Mouse (Mus musculus): ENCODE results near the gene Jade3. TPM values are rescaled to one million over a fixed set of nuclear protein-coding genes. Genes with fewer than 3 reads are reported as not detected.

The Jade3 gene
- total and polyA plus RNA-seq, 3 experiments: 9.9 to 21.1 (median 11.8) TPM

DNA sequence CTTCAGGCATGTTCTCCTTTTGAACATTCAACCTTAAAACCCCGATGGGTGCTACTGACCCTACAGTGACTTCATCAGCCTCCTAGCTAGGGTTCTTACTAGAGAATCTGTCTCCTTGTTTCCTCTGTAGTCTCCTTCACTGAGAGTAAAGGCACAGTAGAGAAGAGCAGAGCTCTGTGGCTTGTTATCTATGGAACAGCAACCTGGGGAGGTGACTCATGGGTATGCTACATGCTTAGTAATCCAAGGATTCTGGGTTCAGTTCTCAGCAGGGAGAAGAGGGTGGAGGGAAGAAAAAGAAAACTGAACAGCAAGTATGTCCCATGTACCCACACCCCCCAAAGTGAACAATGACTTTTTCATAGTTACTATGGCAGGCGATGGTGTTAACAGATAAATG, 18.6 kb upstream of the Jade3 start:
- H3K4me2 ChIP-seq (ENCODE audit: insufficient read depth, low read depth, poor library complexity, severe bottlenecking): no peak overlapping the region
- no peak for TF ChIP-seq EP300 (IDR thresholded peaks at IDR 0.05; ENCODE audit: low read length)
- TF ChIP-seq JUN (IDR thresholded peaks at IDR 0.05; ENCODE audit: insufficient read depth, low read depth, low read length): no peak
- TF ChIP-seq POLR2A (IDR thresholded peaks at IDR 0.05; ENCODE audit: low read depth, low read length): no peak
- no peak for DNase-seq (ENCODE audit: extremely low read depth)

GRCm38 (mm10) chrX:20407676-20408075, 17.8 kb upstream of the Jade3 start:
- Histone ChIP-seq H3K9ac (ENCODE audit: insufficient read depth, low read depth) (no peak overlapping the region), H3K4me3 (replicated peaks in 1 of 3; ENCODE audit: low read depth in 2 of 3, low read length in 2 of 3, poor library complexity in 1 of 3) (no peak overlapping the region), H3K27ac (ENCODE audit: insufficient read depth, low read depth) (no peak overlapping the region), H3K79me2 (replicated peaks; ENCODE audit: control insufficient read depth, extremely low read depth, insufficient read depth, poor library complexity, severe bottlenecking) (no peaks in the 10 kb centered on the region), H3K36me3 (replicated peaks in 1 of 2; ENCODE audit: control insufficient read depth in 1 of 2, insufficient read depth in 1 of 2, low read length in 1 of 2) (peaks cover 0 to 20% of the 10 kb centered on the region in 2 experiments), H3K27me3 (replicated peaks) (no peaks in the 10 kb centered on the region), H3K4me2 (ENCODE audit: insufficient read depth, low read depth, poor library complexity, severe bottlenecking) (no peak overlapping the region), H3K4me1 (ENCODE audit: control insufficient read depth in 1 of 2, insufficient read depth in 2 of 2) (no peaks in the 10 kb centered on the region), H3K9me3 (replicated peaks; ENCODE audit: low read length) (no peaks in the 10 kb centered on the region)
- DNase-seq (ENCODE audit: extremely low read depth): no peak
- in situ Hi-C loops (cut with MboI; ENCODE audit: low pct_ligation_motif_present, low pct_unique_long_range_greater_than_20kb, low sequenced_read_pairs) (no loop called here), dilution Hi-C loops (cut with MboI; ENCODE audit: extremely low pct_ligation_motif_present, extremely low pct_unique_long_range_greater_than_20kb, low sequenced_read_pairs) (no loop called here)
- TF ChIP-seq ELF1 (IDR thresholded peaks at IDR 0.05; ENCODE audit: low read depth, low read length) (no peak), MEF2A (IDR thresholded peaks at IDR 0.05; ENCODE audit: borderline replicate concordance, low read depth, low read length) (no peak), BHLHE40 (IDR thresholded peaks at IDR 0.05; ENCODE audit: low read depth, low read length) (no peak), RAD21 (IDR thresholded peaks at IDR 0.05; ENCODE audit: low read depth, low read length) (no peak), SMC3 (IDR thresholded peaks at IDR 0.05; ENCODE audit: low read depth, low read length) (no peak), ZKSCAN1 (IDR thresholded peaks at IDR 0.05; ENCODE audit: borderline replicate concordance, low read depth, low read length) (no peak), JUND (conservative IDR thresholded peaks at IDR 0.05; ENCODE audit: low read depth, low read length) (no peak), ETS1 (conservative IDR thresholded peaks at IDR 0.05; ENCODE audit: low read depth, low read length) (no peak), EP300 (IDR thresholded peaks at IDR 0.05; ENCODE audit: low read length) (no peak)

More for the DNA sequence above, 18.6 kb upstream of the Jade3 start:
- no peak overlapping the region for H3K4me3 ChIP-seq (replicated peaks in 1 of 3; ENCODE audit: low read depth in 2 of 3, low read length in 2 of 3, poor library complexity in 1 of 3)
- in situ Hi-C loops (cut with MboI; ENCODE audit: low pct_ligation_motif_present, low pct_unique_long_range_greater_than_20kb, low sequenced_read_pairs) (no loop called here), dilution Hi-C loops (cut with MboI; ENCODE audit: extremely low pct_ligation_motif_present, extremely low pct_unique_long_range_greater_than_20kb, low sequenced_read_pairs) (no loop called here)
- no peak overlapping the region for H3K9ac ChIP-seq (ENCODE audit: insufficient read depth, low read depth)
- H3K79me2 ChIP-seq (replicated peaks; ENCODE audit: control insufficient read depth, extremely low read depth, insufficient read depth, poor library complexity, severe bottlenecking): no peaks in the 10 kb centered on the region
- no peaks in the 10 kb centered on the region for H3K4me1 ChIP-seq (ENCODE audit: control insufficient read depth in 1 of 2, insufficient read depth in 2 of 2)
- H3K27ac ChIP-seq (ENCODE audit: insufficient read depth, low read depth): no peak overlapping the region
- H3K9me3 ChIP-seq (replicated peaks; ENCODE audit: low read length): no peaks in the 10 kb centered on the region
- no peaks in the 10 kb centered on the region for H3K27me3 ChIP-seq (replicated peaks)
- peaks cover 0 to 20% of the 10 kb centered on the region in 2 experiments for H3K36me3 ChIP-seq (replicated peaks in 1 of 2; ENCODE audit: control insufficient read depth in 1 of 2, insufficient read depth in 1 of 2, low read length in 1 of 2)

- Histone ChIP-seq H3K27ac (ENCODE audit: insufficient read depth, low read depth) (no peak overlapping the region), H3K4me2 (ENCODE audit: insufficient read depth, low read depth, poor library complexity, severe bottlenecking) (no peak overlapping the region), H3K9ac (ENCODE audit: insufficient read depth, low read depth) (no peak overlapping the region), H3K36me3 (replicated peaks in 1 of 2; ENCODE audit: control insufficient read depth in 1 of 2, insufficient read depth in 1 of 2, low read length in 1 of 2) (peaks cover 0 to 5% of the 10 kb centered on the region in 2 experiments), H3K4me3 (replicated peaks in 1 of 3; ENCODE audit: low read depth in 2 of 3, low read length in 2 of 3, poor library complexity in 1 of 3) (no peak overlapping the region), H3K9me3 (replicated peaks; ENCODE audit: low read length) (no peaks in the 10 kb centered on the region), H3K27me3 (replicated peaks) (no peaks in the 10 kb centered on the region), H3K79me2 (replicated peaks; ENCODE audit: control insufficient read depth, extremely low read depth, insufficient read depth, poor library complexity, severe bottlenecking) (no peaks in the 10 kb centered on the region), H3K4me1 (ENCODE audit: control insufficient read depth in 1 of 2, insufficient read depth in 2 of 2) (peaks cover 4 to 14% of the 10 kb centered on the region in 2 experiments)
- dilution Hi-C loops (cut with MboI; ENCODE audit: extremely low pct_ligation_motif_present, extremely low pct_unique_long_range_greater_than_20kb, low sequenced_read_pairs) (no loop called here), in situ Hi-C loops (cut with MboI; ENCODE audit: low pct_ligation_motif_present, low pct_unique_long_range_greater_than_20kb, low sequenced_read_pairs) (no loop called here)
- TF ChIP-seq NELFE (IDR thresholded peaks at IDR 0.05; ENCODE audit: low read depth, low read length): no peak
- no peak for TF ChIP-seq UBTF (IDR thresholded peaks at IDR 0.05; ENCODE audit: low read depth, low read length)
- no peak for TF ChIP-seq IRF4 (IDR thresholded peaks at IDR 0.05; ENCODE audit: low read depth, low read length)
- no peak for TF ChIP-seq HCFC1 (IDR thresholded peaks at IDR 0.05; ENCODE audit: low read depth, low read length)
- no peak for TF ChIP-seq MXI1 (IDR thresholded peaks at IDR 0.05; ENCODE audit: low read depth, low read length)
- TF ChIP-seq CHD1 (IDR thresholded peaks at IDR 0.05; ENCODE audit: low read depth, low read length): no peak
- no peak for TF ChIP-seq MAZ (IDR thresholded peaks at IDR 0.05; ENCODE audit: low read depth, low read length)
- no peak for TF ChIP-seq MYC (IDR thresholded peaks at IDR 0.05; ENCODE audit: low read depth, low read length)
- no peak for TF ChIP-seq ZC3H11A (IDR thresholded peaks at IDR 0.05; ENCODE audit: low read depth, low read length)
- no peak for TF ChIP-seq JUN (IDR thresholded peaks at IDR 0.05; ENCODE audit: insufficient read depth, low read depth, low read length)
- TF ChIP-seq ZKSCAN1 (IDR thresholded peaks at IDR 0.05; ENCODE audit: borderline replicate concordance, low read depth, low read length): no peak
- no peak for TF ChIP-seq E2F4 (IDR thresholded peaks at IDR 0.05; ENCODE audit: insufficient replicate concordance, low read depth, low read length)
- no peak for TF ChIP-seq ZMIZ1 (IDR thresholded peaks at IDR 0.05; ENCODE audit: low read depth, low read length)
- TF ChIP-seq RAD21 (IDR thresholded peaks at IDR 0.05; ENCODE audit: low read depth, low read length): no peak
- TF ChIP-seq ETS1 (conservative IDR thresholded peaks at IDR 0.05; ENCODE audit: low read depth, low read length): no peak
- no peak for DNase-seq (ENCODE audit: extremely low read depth)
Measured at GRCm38 (mm10) chrX:20411382-20411781, 14.1 kb upstream of the Jade3 start.

Data from CH12.LX (cell line).